Comparison of ENCODE assay signal across 10 mouse cellular contexts in genomic region chr6:140336414-140336941, GRCm38 (mm10).
DNase-seq lines count a peak whose midpoint lies in the region; ATAC-seq lines count a peak whose summit lies in the region.
"Had no signal": no experiment of that assay in that cellular context is flagged by ENCODE, and none has a peak within 500 bp of the region (broad histone marks: within the 10 kb centered on the region; RNA-seq: fewer than 3 reads in every experiment).

No protein-coding gene starts in this region.

- H3K9me3 ChIP-seq in kidney, embryonic 14.5 days (ENCODE audit: control insufficient read depth, low read length): no peaks in the 10 kb centered on the region
- H3K9me3 ChIP-seq in forebrain, embryonic 11.5 days (ENCODE audit: control insufficient read depth, low read length): no peaks in the 10 kb centered on the region
- no peaks in the 10 kb centered on the region for H3K9me3 ChIP-seq in neural tube, embryonic 14.5 days (ENCODE audit: control insufficient read depth, low read length)

- peak overlapping the region; percentile 96 for H3K27ac ChIP-seq in kidney, embryonic 14.5 days (ENCODE audit: low read depth, low read length)
- peak overlapping the region; percentile 92 for H3K27ac ChIP-seq in forebrain, embryonic 11.5 days (ENCODE audit: low read depth, low read length)
- no peak overlapping the region for H3K27ac ChIP-seq in neural tube, embryonic 14.5 days (ENCODE audit: low read depth, low read length)

- 5% methylated on average over 13 of the region's 13 CpGs for WGBS in kidney, embryonic 14.5 days
- whole genome bisulfite sequencing in forebrain, embryonic 11.5 days: 1% methylated on average over 13 of the region's 13 CpGs
- WGBS in neural tube, embryonic 14.5 days: 2% methylated on average over 13 of the region's 13 CpGs

- no peaks in the 10 kb centered on the region for H3K36me3 ChIP-seq in kidney, embryonic 14.5 days (ENCODE audit: control insufficient read depth, insufficient read depth, low read length)
- H3K36me3 ChIP-seq in forebrain, embryonic 11.5 days (ENCODE audit: control insufficient read depth, insufficient read depth, low read length): no peaks in the 10 kb centered on the region
- H3K36me3 ChIP-seq in neural tube, embryonic 14.5 days (ENCODE audit: control insufficient read depth, insufficient read depth, low read length): no peaks in the 10 kb centered on the region
- H3K36me3 ChIP-seq: G1E had no signal

- no peaks in the 10 kb centered on the region for H3K27me3 ChIP-seq in kidney, embryonic 14.5 days (ENCODE audit: control insufficient read depth, insufficient read depth, low read length)
- H3K27me3 ChIP-seq in forebrain, embryonic 11.5 days (ENCODE audit: control insufficient read depth, insufficient read depth, low read length): no peaks in the 10 kb centered on the region
- H3K27me3 ChIP-seq in neural tube, embryonic 14.5 days (ENCODE audit: control insufficient read depth, insufficient read depth, low read length): no peaks in the 10 kb centered on the region

- no peak overlapping the region for H3K9ac ChIP-seq in kidney, embryonic 14.5 days (ENCODE audit: low read depth, low read length)
- H3K9ac ChIP-seq in forebrain, embryonic 11.5 days (ENCODE audit: low read length): peak overlapping the region; percentile 17; the same call in 1 of the 2 replicates
- no peak overlapping the region for H3K9ac ChIP-seq in neural tube, embryonic 14.5 days (replicated peaks; ENCODE audit: low read depth, low read length)

- H3K4me3 ChIP-seq in kidney, embryonic 14.5 days (ENCODE audit: low read length): no peak overlapping the region
- H3K4me3 ChIP-seq in forebrain, embryonic 11.5 days (ENCODE audit: low read depth, low read length): no peak overlapping the region
- no peak overlapping the region for H3K4me3 ChIP-seq in neural tube, embryonic 14.5 days (ENCODE audit: low read depth, low read length)
- H3K4me3 ChIP-seq: erythroblast, embryonic 14.5 days had no signal

- no peak for ATAC-seq in kidney, embryonic 14.5 days (ENCODE audit: low FRiP score, low TSS enrichment)
- ATAC-seq in forebrain, embryonic 11.5 days (replicated peaks; ENCODE audit: low FRiP score): peak; percentile 87
- 0 out of 2 replicates have a peak, but pooled peaks have one; percentile 35 for ATAC-seq in neural tube, embryonic 14.5 days (ENCODE audit: low read depth)
- no peak for ATAC-seq in CD4-positive, CD25-positive, alpha-beta regulatory T cell, adult 4 months

- DNase-seq in kidney, adult 18-20 months: no peak
- peak; percentile 66 for DNase-seq in forebrain, embryonic 11.5 days (ENCODE audit: low spot score)
- peak; percentile 28 for DNase-seq in kidney, postnatal 10 days
- DNase-seq in cerebellum, postnatal 14 days: no peak
- no peak for DNase-seq in gastrocnemius, postnatal 4 days (ENCODE audit: low spot score in 2 of 2)

- peak overlapping the region; percentile 31 for H3K4me2 ChIP-seq in kidney, embryonic 14.5 days (replicated peaks; ENCODE audit: low read depth, low read length)
- H3K4me2 ChIP-seq in forebrain, embryonic 11.5 days (ENCODE audit: low read depth, low read length, severe bottlenecking): peak overlapping the region; percentile 31; the same call in 1 of the 2 replicates
- no peak overlapping the region for H3K4me2 ChIP-seq in neural tube, embryonic 14.5 days (ENCODE audit: low read depth, low read length)

- H3K4me1 ChIP-seq in kidney, embryonic 14.5 days (ENCODE audit: control insufficient read depth, insufficient read depth, low read length): peaks cover 23% of the 10 kb centered on the region
- H3K4me1 ChIP-seq in forebrain, embryonic 11.5 days (replicated peaks; ENCODE audit: control insufficient read depth, insufficient read depth, low read length): peaks cover 14% of the 10 kb centered on the region; the same call in 1 of the 2 replicates
- H3K4me1 ChIP-seq in neural tube, embryonic 14.5 days (ENCODE audit: control insufficient read depth, insufficient read depth, low read length): peaks cover 10% of the 10 kb centered on the region; the same call in 1 of the 2 replicates

Comparison
In these comparisons a context has a peak if more than half of its experiments do, and no peak if none do; other contexts are left out.
1. DNase-seq: peak in forebrain, embryonic 11.5 days (single experiment) and kidney, postnatal 10 days (single experiment); none in kidney, adult 18-20 months (single experiment), cerebellum, postnatal 14 days (0 of 2) and gastrocnemius, postnatal 4 days (0 of 2).
2. ATAC-seq: peak in forebrain, embryonic 11.5 days (single experiment) and neural tube, embryonic 14.5 days (single experiment); none in kidney, embryonic 14.5 days (single experiment) and CD4-positive, CD25-positive, alpha-beta regulatory T cell, adult 4 months (single experiment).